ENCODE assay signal across 11 mouse cellular contexts in genomic region chr4:138223623-138224022, GRCm38 (mm10). TPM values are rescaled to one million over a fixed set of nuclear protein-coding genes. Genes with fewer than 3 reads are reported as not detected.
"Had no signal": no experiment of that assay in that cellular context is flagged by ENCODE, and none has a peak within 500 bp of the region (broad histone marks: within the 10 kb centered on the region; RNA-seq: fewer than 3 reads in every experiment).

No protein-coding gene starts in this region.

- H3K9ac ChIP-seq: limb, embryonic 13.5 days; liver, embryonic 15.5 days; midbrain, embryonic 12.5 days; neural tube, embryonic 15.5 days; stomach, embryonic 15.5 days had no signal

- H3K27ac ChIP-seq: limb, embryonic 13.5 days; liver, embryonic 15.5 days; macrophage; midbrain, embryonic 12.5 days; neural tube, embryonic 15.5 days; stomach, embryonic 15.5 days had no signal

- H3K9me3 ChIP-seq: limb, embryonic 13.5 days; liver, embryonic 15.5 days; midbrain, embryonic 12.5 days; neural tube, embryonic 15.5 days; stomach, embryonic 15.5 days had no signal

- H3K27me3 ChIP-seq: limb, embryonic 13.5 days; liver, embryonic 15.5 days; midbrain, embryonic 12.5 days; neural tube, embryonic 15.5 days; stomach, embryonic 15.5 days had no signal

- ATAC-seq: lung, postnatal 0 days had no signal

- DNase-seq: kidney, adult 8-10 months; left cerebral cortex, postnatal 4 days; lung, adult 2 months; thymus, postnatal 4 days had no signal

- H3K4me2 ChIP-seq: limb, embryonic 13.5 days; liver, embryonic 15.5 days; midbrain, embryonic 12.5 days; neural tube, embryonic 15.5 days; stomach, embryonic 15.5 days had no signal

- H3K4me3 ChIP-seq: limb, embryonic 13.5 days; liver, embryonic 15.5 days; midbrain, embryonic 12.5 days; neural tube, embryonic 15.5 days; stomach, embryonic 15.5 days had no signal

RNA-seq across cellular contexts. Expression of gene Kif17, which starts 26.6 kb away (rescaled TPM):
- polyA plus RNA-seq: macrophage had no signal
